Mouse (Mus musculus) MEL (cell line): ENCODE measurements around the gene Spata17.

Source experiments
- CTCF ChIP-seq, 3 experiments: IDR thresholded peaks in 2 of 3; conservative IDR thresholded peaks in 1 of 3; 2 replicates each; pipeline ENCODE4 v1.5.1; 2011 to 2012; ENCODE audit warnings: low read length in 3 of 3, low read depth in 2 of 3, mild to moderate bottlenecking in 2 of 3, improper control_type of control experiment in 1 of 3, inconsistent platforms in 1 of 3, mixed read lengths in 1 of 3, moderate library complexity in 1 of 3; ENCODE audit not compliant: control insufficient read depth in 1 of 3, insufficient read depth in 1 of 3, poor library complexity in 1 of 3, severe bottlenecking in 1 of 3
- ELF1 ChIP-seq: IDR thresholded peaks from 2 replicates; pipeline ENCODE4 v1.6.1; 2014; ENCODE audit warnings: low read depth, mild to moderate bottlenecking, inconsistent platforms, low read length, improper control_type of control experiment, moderate library complexity
- EP300 ChIP-seq, 2 experiments: IDR thresholded peaks; 2 replicates each; pipeline ENCODE4 v1.6.1; 2011; ENCODE audit warnings: improper control_type of control experiment in 2 of 2, low read length in 2 of 2, low read depth in 1 of 2, mild to moderate bottlenecking in 1 of 2
- ETS1 ChIP-seq: IDR thresholded peaks from 2 replicates; pipeline ENCODE4 v1.6.1; 2012; ENCODE audit warnings: low read depth, mild to moderate bottlenecking, inconsistent platforms, low read length, improper control_type of control experiment, moderate library complexity
- MAFK ChIP-seq: IDR thresholded peaks from 2 replicates; pipeline ENCODE4 v1.6.1; 2011; ENCODE audit warnings: low read depth, mild to moderate bottlenecking, low read length, improper control_type of control experiment, borderline replicate concordance
- MAZ ChIP-seq: IDR thresholded peaks from 2 replicates; pipeline ENCODE4 v1.6.1; 2012; ENCODE audit warnings: low read depth, mild to moderate bottlenecking, inconsistent platforms, low read length, improper control_type of control experiment
- POLR2A ChIP-seq, 2 experiments: IDR thresholded peaks; 2 replicates each; pipeline ENCODE4 v1.6.1; 2011 to 2012; ENCODE audit warnings: low read length in 2 of 2, mild to moderate bottlenecking in 2 of 2, control low read depth in 1 of 2, improper control_type of control experiment in 1 of 2, low read depth in 1 of 2, moderate library complexity in 1 of 2; ENCODE audit not compliant: control insufficient read depth in 1 of 2, insufficient read depth in 1 of 2, poor library complexity in 1 of 2
- UBTF ChIP-seq: IDR thresholded peaks from 2 replicates; pipeline ENCODE4 v1.6.1; 2012; ENCODE audit warnings: low read depth, mild to moderate bottlenecking, inconsistent platforms, low read length, improper control_type of control experiment, moderate library complexity, borderline replicate concordance; ENCODE audit not compliant: insufficient read depth

- TF ChIP-seq POLR2A (IDR thresholded peaks at IDR 0.05; ENCODE audit: control insufficient read depth in 1 of 2, insufficient read depth in 1 of 2, low read depth in 1 of 2, low read length in 2 of 2, poor library complexity in 1 of 2) (no peak), CTCF (IDR thresholded peaks at IDR 0.05 in 2 of 3, conservative IDR thresholded peaks at IDR 0.05 in 1 of 3; ENCODE audit: control insufficient read depth in 1 of 3, insufficient read depth in 1 of 3, low read depth in 2 of 3, low read length in 3 of 3, poor library complexity in 1 of 3, severe bottlenecking in 1 of 3) (no peak), EP300 (IDR thresholded peaks at IDR 0.05; ENCODE audit: low read depth in 1 of 2, low read length in 2 of 2) (no peak), UBTF (no peak), MAZ (no peak), ELF1 (no peak), ETS1 (no peak), MAFK (no peak)
These were observed 160.9 kb downstream of the Spata17 start for GRCm38 (mm10) chr1:187054333-187054732.
